Mouse (Mus musculus) lung, adult 2 months (tissue): ENCODE results near the gene Mapk8ip2.

Experiments used
- CTCF ChIP-seq: fragments of 200-500 bp; IDR thresholded peaks from 2 replicates; pipeline ENCODE4 v1.5.1; 2011; ENCODE audit warnings: mild to moderate bottlenecking, low read length, control low read depth; ENCODE audit not compliant: insufficient read depth
- POLR2A ChIP-seq: fragments of 200-500 bp; IDR thresholded peaks from 2 replicates; pipeline ENCODE4 v1.6.1; 2011; ENCODE audit warnings: low read depth, mild to moderate bottlenecking, control low read depth, low read length, borderline replicate concordance; ENCODE audit errors: extremely low read depth

GRCm38 (mm10) chr15:89463334-89464235 lies 9.9 kb downstream of the Mapk8ip2 start:
- TF ChIP-seq POLR2A = no peak
- TF ChIP-seq CTCF = peak; percentile 41; the same call in 1 of the 2 replicates
